Mouse (Mus musculus) forebrain, embryonic 16.5 days (tissue): Measurements from ENCODE around the gene Postn. TPM values are rescaled to one million over a fixed set of nuclear protein-coding genes. Genes with fewer than 3 reads are reported as not detected.

Experiments
- ATAC-seq: fragments of 200-750 bp; cut with Nextera tagmentation; 2 replicates; pipeline ENCODE4 v1.8.0; 2017; ENCODE audit warnings: mild to moderate bottlenecking, moderate library complexity
- H3K27ac ChIP-seq: fragments of 300-500 bp; sonication (generic); 2 replicates; pipeline ENCODE4 v1.5.1; 2014; ENCODE audit warnings: low read length, control low read depth
- H3K27me3 ChIP-seq: fragments of 300-500 bp; sonication (generic); replicated peaks from 2 replicates; pipeline ENCODE4 v1.6.1; 2014; ENCODE audit warnings: low read length; ENCODE audit not compliant: control insufficient read depth, insufficient read depth
- H3K36me3 ChIP-seq: fragments of 300-500 bp; sonication (generic); 2 replicates; pipeline ENCODE4 v1.6.1; 2014; ENCODE audit not compliant: control insufficient read depth, insufficient read depth
- H3K4me1 ChIP-seq: fragments of 300-500 bp; sonication (generic); replicated peaks from 2 replicates; pipeline ENCODE4 v1.6.1; 2014; ENCODE audit warnings: low read length; ENCODE audit not compliant: control insufficient read depth, insufficient read depth
- H3K4me2 ChIP-seq: fragments of 300-500 bp; sonication (generic); 2 replicates; pipeline ENCODE4 v1.6.1; 2014; ENCODE audit warnings: mild to moderate bottlenecking, low read length, control low read depth
- H3K4me3 ChIP-seq: fragments of 300-500 bp; sonication (generic); replicated peaks from 2 replicates; pipeline ENCODE4 v1.5.1; 2014; ENCODE audit warnings: mild to moderate bottlenecking, low read length, control low read depth
- H3K9ac ChIP-seq: fragments of 300-500 bp; sonication (generic); replicated peaks from 2 replicates; pipeline ENCODE4 v1.6.1; 2014; ENCODE audit warnings: low read depth, low read length, control low read depth
- H3K9me3 ChIP-seq: fragments of 300-500 bp; sonication (generic); 2 replicates; pipeline ENCODE4 v1.6.1; 2016; ENCODE audit warnings: low read length; ENCODE audit not compliant: control insufficient read depth
- WGBS: fragments of 180-500 bp; shearing (Covaris S2); extraction: QIAGEN DNeasy Blood & Tissue Kit; methylation state at CpG from one replicate; pipeline ENCODE4 v1.1.7; 2014; 5-methylcytosine and 5-hydroxymethylcytosine counted together
- polyA plus RNA-seq: library from polyadenylated mRNA; unstranded; fragments of >200 nt; fragmentation: Nextera tagmentation; extraction: Ambion mirVana; gene quantifications from 2 replicates; pipeline ENCODE4 v1.2.1, GENCODE M21; 2015

The Postn gene
- polyA plus RNA-seq, 1 experiment from 2014 or later: 13.2 TPM

- Histone ChIP-seq H3K27me3 (no peaks in the 10 kb centered on the region), H3K4me2 (no peak overlapping the region), H3K27ac (no peak overlapping the region), H3K9me3 (no peaks in the 10 kb centered on the region), H3K4me1 (no peaks in the 10 kb centered on the region; the same call in 1 of the 2 replicates), H3K9ac (no peak overlapping the region), H3K4me3 (no peak overlapping the region), H3K36me3 (no peaks in the 10 kb centered on the region)
- ATAC-seq: no peak
- WGBS: 6% methylated on average over 2 of the region's 2 CpGs
Observed at GRCm38 (mm10) chr3:54377647-54378046, 16.7 kb downstream of the Postn start.

GRCm38 (mm10) chr3:54378135-54378534 is 17.2 kb downstream of the Postn start:
- Histone ChIP-seq H3K27me3 (no peaks in the 10 kb centered on the region), H3K9ac (no peak overlapping the region), H3K27ac (no peak overlapping the region), H3K4me2 (no peak overlapping the region), H3K4me3 (no peak overlapping the region), H3K4me1 (no peaks in the 10 kb centered on the region; the same call in 1 of the 2 replicates), H3K36me3 (no peaks in the 10 kb centered on the region), H3K9me3 (no peaks in the 10 kb centered on the region)
- ATAC-seq: no peak
- WGBS: 25% methylated on average over 1 of the region's 1 CpGs

- ATAC-seq: no peak
- H3K36me3 ChIP-seq: no peaks in the 10 kb centered on the region
- WGBS: 88% methylated on average over 4 of the region's 4 CpGs
- H3K4me2 ChIP-seq: no peak overlapping the region
- H3K27me3 ChIP-seq: no peaks in the 10 kb centered on the region
- no peak overlapping the region for H3K4me3 ChIP-seq
- H3K27ac ChIP-seq: no peak overlapping the region
- H3K9ac ChIP-seq: no peak overlapping the region
- no peaks in the 10 kb centered on the region; the same call in 1 of the 2 replicates for H3K4me1 ChIP-seq
- H3K9me3 ChIP-seq: no peaks in the 10 kb centered on the region
Observed at GRCm38 (mm10) chr3:54379981-54380380, 19.1 kb downstream of the Postn start.

GRCm38 (mm10) chr3:54399321-54399720 is 38.4 kb downstream of the Postn start:
- Histone ChIP-seq H3K27me3 (no peaks in the 10 kb centered on the region), H3K4me1 (no peaks in the 10 kb centered on the region), H3K4me3 (no peak overlapping the region), H3K4me2 (no peak overlapping the region), H3K9me3 (no peaks in the 10 kb centered on the region), H3K27ac (no peak overlapping the region), H3K36me3 (no peaks in the 10 kb centered on the region), H3K9ac (no peak overlapping the region)
- no peak for ATAC-seq
- 48% methylated on average over 2 of the region's 2 CpGs for WGBS

- H3K9ac ChIP-seq: no peak overlapping the region
- H3K27me3 ChIP-seq: no peaks in the 10 kb centered on the region
- no peaks in the 10 kb centered on the region for H3K4me1 ChIP-seq
- H3K4me2 ChIP-seq: no peak overlapping the region
- no peaks in the 10 kb centered on the region for H3K36me3 ChIP-seq
- no peak overlapping the region for H3K27ac ChIP-seq
- ATAC-seq: no peak
- no peak overlapping the region for H3K4me3 ChIP-seq
- no peaks in the 10 kb centered on the region for H3K9me3 ChIP-seq
- 75% methylated on average over 2 of the region's 2 CpGs for WGBS
Observed at GRCm38 (mm10) chr3:54399911-54400310, 39.0 kb downstream of the Postn start.

GRCm38 (mm10) chr3:54400617-54401016 is 39.7 kb downstream of the Postn start:
- no peak overlapping the region for H3K4me3 ChIP-seq
- no peak overlapping the region for H3K9ac ChIP-seq
- H3K36me3 ChIP-seq: no peaks in the 10 kb centered on the region
- no peak overlapping the region for H3K27ac ChIP-seq
- no peak overlapping the region for H3K4me2 ChIP-seq
- H3K27me3 ChIP-seq: no peaks in the 10 kb centered on the region
- 82% methylated on average over 1 of the region's 1 CpGs for WGBS
- no peaks in the 10 kb centered on the region for H3K4me1 ChIP-seq
- H3K9me3 ChIP-seq: no peaks in the 10 kb centered on the region
- no peak for ATAC-seq

GRCm38 (mm10) chr3:54401706-54402105 is 40.8 kb downstream of the Postn start:
- Histone ChIP-seq H3K36me3 (no peaks in the 10 kb centered on the region), H3K9me3 (no peaks in the 10 kb centered on the region), H3K4me3 (no peak overlapping the region), H3K9ac (no peak overlapping the region), H3K27me3 (no peaks in the 10 kb centered on the region), H3K27ac (no peak overlapping the region), H3K4me2 (no peak overlapping the region), H3K4me1 (no peaks in the 10 kb centered on the region)
- 89% methylated on average over 5 of the region's 5 CpGs for WGBS
- no peak for ATAC-seq

- Histone ChIP-seq H3K36me3 (no peaks in the 10 kb centered on the region), H3K4me3 (no peak overlapping the region), H3K4me1 (no peaks in the 10 kb centered on the region), H3K9me3 (no peaks in the 10 kb centered on the region), H3K27me3 (no peaks in the 10 kb centered on the region), H3K27ac (no peak overlapping the region), H3K9ac (no peak overlapping the region), H3K4me2 (no peak overlapping the region)
- WGBS: 79% methylated on average over 3 of the region's 3 CpGs
- no peak for ATAC-seq
Observed at GRCm38 (mm10) chr3:54403791-54404190, 42.9 kb downstream of the Postn start.

- no peak overlapping the region for H3K27ac ChIP-seq
- H3K9me3 ChIP-seq: no peaks in the 10 kb centered on the region
- no peak overlapping the region for H3K4me2 ChIP-seq
- ATAC-seq: no peak
- no peak overlapping the region for H3K4me3 ChIP-seq
- H3K27me3 ChIP-seq: no peaks in the 10 kb centered on the region
- no peaks in the 10 kb centered on the region for H3K4me1 ChIP-seq
- H3K36me3 ChIP-seq: no peaks in the 10 kb centered on the region
- WGBS: 80% methylated on average over 2 of the region's 2 CpGs
- H3K9ac ChIP-seq: no peak overlapping the region
Observed at GRCm38 (mm10) chr3:54406567-54406966, 45.7 kb downstream of the Postn start.

GRCm38 (mm10) chr3:54411052-54411451 is 50.1 kb downstream of the Postn start:
- Histone ChIP-seq H3K4me3 (no peak overlapping the region), H3K4me2 (no peak overlapping the region), H3K36me3 (no peaks in the 10 kb centered on the region), H3K27me3 (no peaks in the 10 kb centered on the region), H3K9me3 (no peaks in the 10 kb centered on the region), H3K4me1 (no peaks in the 10 kb centered on the region), H3K27ac (no peak overlapping the region), H3K9ac (no peak overlapping the region)
- WGBS: 72% methylated on average over 3 of the region's 3 CpGs
- ATAC-seq: no peak
